Mouse (Mus musculus): ENCODE results near the gene Acsf3.

GRCm38 (mm10) chr8:122735542-122736473, 39.5 kb upstream of the Acsf3 start:
- no peak for TF ChIP-seq CTCF (IDR thresholded peaks at IDR 0.05; ENCODE audit: borderline replicate concordance, insufficient read depth, low read length)
- TF ChIP-seq POLR2A (IDR thresholded peaks at IDR 0.05; ENCODE audit: low read depth, low read length): no peak
